Mouse (Mus musculus) intestine, embryonic 14.5 days (tissue): ENCODE data around the gene Rtbdn. TPM values are rescaled to one million over a fixed set of nuclear protein-coding genes. Genes with fewer than 3 reads are reported as not detected.

Source experiments
- ATAC-seq: fragments of 200-750 bp; cut with Nextera tagmentation; replicated peaks from 2 replicates; pipeline ENCODE4 v1.8.0; 2017; ENCODE audit warnings: low read depth, moderate number of reproducible peaks, moderate TSS enrichment, moderate library complexity; ENCODE audit not compliant: low FRiP score, low TSS enrichment
- DNase-seq: peaks from one replicate; pipeline ENCODE4 v3.0.0-alpha.2; 2018; ENCODE audit warnings: low spot score
- H3K27ac ChIP-seq: fragments of 300-500 bp; sonication (generic); 2 replicates; pipeline ENCODE4 v1.5.1; 2014; ENCODE audit warnings: low read depth, mild to moderate bottlenecking, control low read depth
- H3K27me3 ChIP-seq: fragments of 300-500 bp; sonication (generic); replicated peaks from 2 replicates; pipeline ENCODE4 v1.6.1; 2014; ENCODE audit warnings: low read length, control low read depth; ENCODE audit not compliant: control insufficient read depth, insufficient read depth
- H3K36me3 ChIP-seq: fragments of 300-500 bp; sonication (generic); 2 replicates; pipeline ENCODE4 v1.6.1; 2014; ENCODE audit warnings: low read length, control low read depth; ENCODE audit not compliant: control insufficient read depth, insufficient read depth
- H3K4me1 ChIP-seq: fragments of 300-500 bp; sonication (generic); replicated peaks from 2 replicates; pipeline ENCODE4 v1.6.1; 2014; ENCODE audit warnings: low read length, control low read depth, mixed read lengths; ENCODE audit not compliant: control insufficient read depth, insufficient read depth
- H3K4me2 ChIP-seq: fragments of 300-500 bp; sonication (generic); 2 replicates; pipeline ENCODE4 v1.6.1; 2014; ENCODE audit warnings: low read length
- H3K4me3 ChIP-seq: fragments of 300-500 bp; sonication (generic); 2 replicates; pipeline ENCODE4 v1.5.1; 2014; ENCODE audit warnings: low read depth, low read length, control low read depth, mixed read lengths
- H3K9ac ChIP-seq: fragments of 300-500 bp; sonication (generic); 2 replicates; pipeline ENCODE4 v1.6.1; 2014; ENCODE audit warnings: mild to moderate bottlenecking, low read length
- H3K9me3 ChIP-seq: fragments of 300-500 bp; sonication (generic); 2 replicates; pipeline ENCODE4 v1.6.1; 2016; ENCODE audit warnings: low read length, control low read depth; ENCODE audit not compliant: control insufficient read depth
- WGBS: fragments of 180-500 bp; shearing (Covaris S2); extraction: QIAGEN DNeasy Blood & Tissue Kit; methylation state at CpG from one replicate; pipeline ENCODE4 v1.1.7; 2014; 5-methylcytosine and 5-hydroxymethylcytosine counted together
- polyA plus RNA-seq: library from polyadenylated mRNA; unstranded; fragments of >200 nt; fragmentation: Nextera tagmentation; extraction: Ambion mirVana; gene quantifications from 2 replicates; pipeline ENCODE4 v1.2.1, GENCODE M21; 2014

The Rtbdn gene
- polyA plus RNA-seq, 1 experiment from 2014 or later: 0.09 TPM

DNA sequence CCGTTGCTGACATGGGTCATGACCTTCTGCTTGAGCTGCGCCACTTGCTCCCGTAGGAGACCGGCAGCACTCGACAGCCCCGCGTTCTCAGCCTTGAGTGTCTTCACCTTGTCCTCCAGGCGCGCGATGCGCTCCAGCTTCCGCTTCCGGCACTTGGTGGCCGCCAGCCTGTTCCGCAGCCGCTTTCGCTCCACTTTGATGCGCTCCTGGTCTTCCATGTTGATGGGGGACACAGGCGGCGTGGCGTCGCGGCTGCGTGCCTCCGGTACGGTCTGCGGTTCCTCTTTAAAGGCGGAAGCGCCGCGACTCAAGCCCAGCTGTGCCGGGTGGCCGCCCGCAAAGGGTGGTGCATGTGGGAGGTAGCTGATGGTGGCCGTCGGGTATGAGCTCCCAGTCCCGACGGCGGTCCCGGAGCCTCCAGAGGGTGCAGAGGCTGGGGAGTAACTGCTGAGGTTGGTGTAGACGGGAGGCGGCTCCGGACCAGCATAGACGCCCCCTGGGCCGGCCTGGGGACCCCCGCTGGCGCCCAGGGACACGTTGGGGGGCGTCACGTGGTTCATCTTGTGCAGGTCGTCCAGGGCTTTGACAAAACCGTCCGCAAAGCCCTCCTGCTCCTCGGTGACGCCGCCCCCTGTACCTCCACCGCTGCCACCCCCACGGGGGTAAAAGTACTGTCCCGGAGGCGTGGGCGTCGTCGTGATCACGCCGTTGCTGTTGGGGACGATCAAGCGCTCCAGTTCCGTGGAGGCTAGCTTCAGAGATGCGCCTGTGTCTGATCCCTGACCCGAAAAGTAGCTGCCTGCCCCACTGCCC, 30.9 kb downstream of the Rtbdn start:
- ATAC-seq: no peak
- no peaks in the 10 kb centered on the region for H3K9me3 ChIP-seq
- peak overlapping the region; percentile 67 for H3K9ac ChIP-seq
- 1% methylated on average over 70 of the region's 70 CpGs for WGBS
- peaks cover 27% of the 10 kb centered on the region for H3K36me3 ChIP-seq
- H3K27ac ChIP-seq: peak overlapping the region; percentile 70
- H3K27me3 ChIP-seq: peaks cover 8% of the 10 kb centered on the region
- peak overlapping the region; percentile 54 for H3K4me3 ChIP-seq
- H3K4me1 ChIP-seq: peaks cover 64% of the 10 kb centered on the region
- H3K4me2 ChIP-seq: peak overlapping the region; percentile 99
- DNase-seq: peak; percentile 86

DNA sequence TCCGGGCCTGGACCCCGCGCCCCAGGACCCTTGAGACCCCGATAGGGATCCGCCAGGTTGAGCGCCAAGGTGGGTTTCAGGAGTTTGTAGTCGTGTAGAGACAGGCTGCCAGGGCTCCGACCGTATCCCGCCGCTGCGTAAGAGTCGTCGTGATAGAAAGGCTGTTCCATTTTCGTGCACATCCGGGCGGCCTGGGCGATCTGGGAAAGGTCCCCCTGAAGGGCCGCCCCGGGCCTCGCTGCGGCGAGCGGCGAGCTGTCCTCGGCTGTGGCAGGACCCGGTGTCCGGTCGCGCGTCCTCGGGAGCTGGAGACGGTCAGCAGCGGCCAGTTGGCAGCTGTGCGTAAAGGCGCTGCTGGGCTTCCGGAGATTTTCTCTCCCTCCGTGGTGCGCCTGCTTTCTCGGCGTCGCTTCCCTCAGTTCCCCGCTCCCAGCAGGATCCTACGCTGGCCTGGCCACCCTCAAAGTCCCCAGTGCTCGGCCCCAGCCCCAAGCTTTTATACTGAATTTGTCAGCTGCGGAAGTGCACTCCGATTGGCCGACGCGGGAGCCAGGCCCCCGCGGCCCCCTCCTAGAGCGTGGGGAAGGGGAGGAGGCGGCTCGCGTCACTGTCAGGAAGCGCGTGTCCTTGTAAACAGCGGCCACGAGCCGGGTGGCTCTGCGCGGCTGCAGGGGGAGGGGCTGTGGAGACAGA, 31.6 kb downstream of the Rtbdn start, which contains the start of gene Junb:
Gene Junb, minus strand, starts transcription at position 471 of the 693 bp plus-strand sequence.
- H3K27ac ChIP-seq: peak within 1 kb of the TSS; percentile 77
- peaks cover 19% of the 10 kb centered on the region for H3K36me3 ChIP-seq
- peak within 1 kb of the TSS; percentile 99 for H3K4me2 ChIP-seq
- peaks cover 8% of the 10 kb centered on the region for H3K27me3 ChIP-seq
- DNase-seq (peak; percentile 94), ATAC-seq (peak; percentile 56)
- H3K4me1 ChIP-seq: peaks cover 64% of the 10 kb centered on the region
- no peaks in the 10 kb centered on the region for H3K9me3 ChIP-seq
- H3K9ac ChIP-seq: peak within 1 kb of the TSS; percentile 67
- H3K4me3 ChIP-seq: peak within 1 kb of the TSS; percentile 54
- WGBS: under 1% methylated on average over 63 of the region's 63 CpGs

DNA sequence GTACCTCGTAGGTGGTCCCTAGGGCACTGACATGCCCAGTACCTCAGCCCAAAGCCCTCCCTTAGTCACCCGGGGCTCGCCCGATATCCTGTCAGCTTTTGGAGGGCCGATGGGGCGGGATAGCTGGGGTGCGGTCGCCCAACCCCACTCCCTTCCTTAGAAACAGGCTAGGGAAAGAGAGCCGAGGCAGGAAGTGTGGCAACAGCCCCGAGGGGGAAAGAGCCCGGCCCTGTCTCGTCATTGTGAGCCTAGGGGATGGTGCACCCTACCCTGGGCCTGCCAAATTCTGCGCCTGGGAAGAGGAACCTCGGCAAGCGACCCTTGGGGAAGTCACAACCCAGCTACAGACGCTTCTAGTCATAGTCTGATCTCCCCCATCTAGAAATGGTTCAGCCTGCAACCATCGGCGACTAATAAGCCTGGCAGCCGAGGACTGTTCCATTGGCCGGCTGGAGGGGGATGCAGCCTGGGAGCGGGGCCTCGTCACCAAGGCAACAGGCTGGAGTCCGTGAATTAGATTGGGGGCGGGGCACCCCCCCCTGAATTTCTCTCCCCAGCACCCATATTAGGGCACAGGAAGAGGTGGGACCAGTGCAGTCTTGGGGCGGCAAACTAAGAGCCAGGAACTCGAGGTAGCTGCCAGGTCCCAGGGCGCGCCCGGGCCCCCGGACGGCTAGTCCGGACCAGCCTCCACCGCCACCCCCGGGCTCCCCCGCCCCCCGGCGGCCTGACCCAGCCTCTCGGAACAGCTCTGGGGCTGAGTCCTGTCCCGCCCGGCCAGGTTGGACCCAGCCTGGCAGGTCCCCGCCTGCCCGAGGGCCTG, 33.0 kb downstream of the Rtbdn start:
- H3K4me2 ChIP-seq: peak overlapping the region; percentile 99
- H3K9ac ChIP-seq: peak overlapping the region; percentile 49
- peak overlapping the region; percentile 54 for H3K4me3 ChIP-seq
- peaks cover 8% of the 10 kb centered on the region for H3K27me3 ChIP-seq
- peaks cover 65% of the 10 kb centered on the region for H3K4me1 ChIP-seq
- ATAC-seq: peak; percentile 36
- peaks cover 6% of the 10 kb centered on the region; the same call in 1 of the 2 replicates for H3K36me3 ChIP-seq
- no peaks in the 10 kb centered on the region for H3K9me3 ChIP-seq
- DNase-seq: peak; percentile 94
- peak overlapping the region; percentile 77 for H3K27ac ChIP-seq
- under 1% methylated on average over 42 of the region's 42 CpGs for WGBS

- peaks cover 68% of the 10 kb centered on the region for H3K4me1 ChIP-seq
- 34% methylated on average over 11 of the region's 11 CpGs for WGBS
- H3K4me3 ChIP-seq: no peak overlapping the region
- peaks cover 8% of the 10 kb centered on the region for H3K27me3 ChIP-seq
- peak overlapping the region; percentile 99 for H3K4me2 ChIP-seq
- H3K9me3 ChIP-seq: no peaks in the 10 kb centered on the region
- ATAC-seq (no peak), DNase-seq (peak; percentile 73)
- H3K9ac ChIP-seq: peak overlapping the region; percentile 49; the same call in 1 of the 2 replicates
- peak overlapping the region; percentile 77 for H3K27ac ChIP-seq
- H3K36me3 ChIP-seq: no peaks in the 10 kb centered on the region
These were observed 34.0 kb downstream of the Rtbdn start for GRCm38 (mm10) chr8:84980622-84981358.

DNA sequence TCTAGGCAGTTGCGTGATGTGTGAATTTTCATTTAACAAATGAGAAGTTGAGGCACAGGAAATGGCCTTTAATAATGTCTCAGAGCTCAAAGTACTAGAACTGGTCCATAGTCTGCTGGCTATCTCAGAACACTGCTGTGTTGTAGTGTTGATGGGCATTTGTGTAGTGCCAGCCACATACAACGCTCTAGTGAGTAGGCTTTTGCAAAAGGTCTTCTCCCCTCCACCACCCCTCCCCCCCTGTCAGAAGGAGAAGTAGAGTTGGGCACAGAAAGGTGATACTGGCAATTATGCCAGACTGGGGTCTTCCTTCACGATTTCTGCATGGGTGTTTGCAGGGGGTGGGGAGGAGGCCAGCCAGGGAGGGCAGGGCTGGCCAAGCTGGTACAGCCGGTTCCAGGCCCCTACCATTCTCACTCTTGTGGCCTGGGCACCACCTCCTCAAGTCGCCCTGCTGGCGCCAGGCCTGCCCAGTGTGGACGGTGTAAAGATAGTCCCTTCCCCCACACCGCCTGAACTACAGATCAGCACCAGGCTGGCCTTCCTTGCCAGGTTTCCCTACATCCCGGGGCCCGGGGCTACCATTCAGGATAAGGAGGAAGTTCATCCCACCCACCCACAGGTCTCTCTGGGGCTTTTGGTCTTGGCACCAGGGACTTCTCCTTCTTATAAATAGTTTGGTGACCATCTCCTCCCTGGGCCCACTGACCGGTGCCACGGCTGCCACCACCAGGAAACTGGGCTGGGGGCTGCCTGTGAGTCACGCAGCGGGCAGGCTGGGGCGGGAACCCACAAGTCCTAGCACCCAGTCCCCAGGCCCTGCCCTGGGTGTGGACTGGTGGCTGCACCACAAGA, 35.1 kb downstream of the Rtbdn start:
- Histone ChIP-seq H3K4me1 (peaks cover 61% of the 10 kb centered on the region), H3K4me2 (no peak overlapping the region), H3K4me3 (no peak overlapping the region), H3K27me3 (peaks cover 18% of the 10 kb centered on the region), H3K36me3 (no peaks in the 10 kb centered on the region), H3K9me3 (no peaks in the 10 kb centered on the region), H3K9ac (no peak overlapping the region), H3K27ac (0 out of 2 replicates have a peak overlapping the region, but pooled peaks have one; percentile 77)
- DNase-seq: no peak
- WGBS: 77% methylated on average over 15 of the region's 15 CpGs
- no peak for ATAC-seq

DNA sequence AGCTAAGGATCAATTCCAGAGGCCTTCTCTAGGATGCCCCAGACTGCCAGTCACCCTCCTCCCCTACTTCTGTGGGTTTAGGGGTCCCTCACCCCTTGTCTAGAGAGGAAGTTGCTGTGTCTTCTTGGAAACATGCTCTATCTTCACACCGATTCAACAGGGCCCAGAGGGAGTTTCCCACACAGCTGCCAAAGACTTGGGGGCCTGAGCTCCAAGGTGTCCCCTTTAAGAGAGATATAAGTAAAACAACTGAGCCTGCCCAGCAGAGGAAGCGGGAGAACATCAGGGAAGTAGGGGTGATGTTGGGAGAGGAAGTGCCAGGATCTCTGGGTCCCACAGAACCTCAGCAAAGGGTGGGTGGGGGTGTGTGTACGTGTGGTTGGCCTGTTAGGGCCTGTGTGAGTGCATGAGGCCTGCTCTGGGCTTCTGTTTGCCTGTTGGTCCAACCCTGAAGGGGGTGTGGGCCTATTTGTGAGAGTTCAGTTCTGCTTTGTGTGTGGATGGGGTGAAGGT, 35.8 kb downstream of the Rtbdn start:
- Histone ChIP-seq H3K4me2 (no peak overlapping the region), H3K27ac (no peak overlapping the region), H3K4me1 (peaks cover 55% of the 10 kb centered on the region), H3K27me3 (0 out of 2 replicates have a peak, but pooled peaks cover 14% of the 10 kb centered on the region), H3K4me3 (no peak overlapping the region), H3K9ac (no peak overlapping the region), H3K36me3 (no peaks in the 10 kb centered on the region), H3K9me3 (no peaks in the 10 kb centered on the region)
- 68% methylated on average over 3 of the region's 3 CpGs for WGBS
- no peak for ATAC-seq
- no peak for DNase-seq

- no peak for DNase-seq
- no peaks in the 10 kb centered on the region for H3K36me3 ChIP-seq
- H3K4me1 ChIP-seq: peaks cover 44% of the 10 kb centered on the region
- H3K4me2 ChIP-seq: peak overlapping the region; percentile 98
- no peak for ATAC-seq
- H3K4me3 ChIP-seq: peak overlapping the region; percentile 48
- 4% methylated on average over 16 of the region's 16 CpGs for WGBS
- H3K9me3 ChIP-seq: no peaks in the 10 kb centered on the region
- peak overlapping the region; percentile 85; the same call in 1 of the 2 replicates for H3K27ac ChIP-seq
- H3K27me3 ChIP-seq: 0 out of 2 replicates have a peak, but pooled peaks cover 11% of the 10 kb centered on the region
- H3K9ac ChIP-seq: 0 out of 2 replicates have a peak overlapping the region, but pooled peaks have one; percentile 59
These were observed 37.7 kb downstream of the Rtbdn start for GRCm38 (mm10) chr8:84984294-84985048.
